Mouse (Mus musculus): ENCODE measurements around the gene Nol4l. TPM values are rescaled to one million over a fixed set of nuclear protein-coding genes. Genes with fewer than 3 reads are reported as not detected.

The Nol4l gene
- total and polyA plus RNA-seq, 3 experiments, result 3.5 to 4.4 (median 3.9) TPM

DNA sequence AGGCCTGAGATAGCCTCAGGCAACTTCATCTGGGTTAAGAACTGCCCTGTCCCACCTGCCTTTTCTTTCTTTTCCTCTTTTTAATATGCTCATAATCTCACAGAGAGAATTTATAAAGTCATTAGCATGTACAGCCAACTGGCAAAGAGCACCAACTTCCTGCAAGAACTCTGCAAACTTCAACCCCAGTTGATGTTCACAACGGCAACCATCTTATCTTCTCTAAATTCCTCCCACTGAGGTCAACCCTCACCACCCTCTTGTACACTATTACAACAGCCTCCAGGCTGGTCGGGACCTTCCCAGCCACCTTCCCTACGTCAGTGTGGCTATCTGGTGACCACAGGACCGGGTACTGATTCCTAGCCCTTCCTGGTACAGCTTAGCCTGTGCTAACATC, 27.5 kb upstream of the Nol4l start:
- H3K9ac ChIP-seq (ENCODE audit: low read depth, low read length), result no peak overlapping the region
- H3K27ac ChIP-seq, result no peak overlapping the region
- H3K4me3 ChIP-seq, result no peak overlapping the region
- H3K4me1 ChIP-seq (ENCODE audit: control insufficient read depth, insufficient read depth, low read length), result peaks cover 8% of the 10 kb centered on the region
- WGBS, result 56% methylated on average over 4 of the region's 4 CpGs
- H3K36me3 ChIP-seq (ENCODE audit: control insufficient read depth, insufficient read depth, low read length), result no peaks in the 10 kb centered on the region
- intact Hi-C loops (cut with DNase I), result no loop called here
- no peak for DNase-seq
- TF ChIP-seq POLR2A (IDR thresholded peaks at IDR 0.05; ENCODE audit: insufficient read depth, low read depth, low read length) (no peak), EP300 (IDR thresholded peaks at IDR 0.05; ENCODE audit: insufficient read depth, low read depth, low read length) (no peak), CTCF (IDR thresholded peaks at IDR 0.05) (no peak)
- H3K27me3 ChIP-seq (ENCODE audit: control insufficient read depth, insufficient read depth, low read length), result no peaks in the 10 kb centered on the region
- H3K79me2 ChIP-seq (replicated peaks; ENCODE audit: control insufficient read depth, insufficient read depth, low read length), result no peaks in the 10 kb centered on the region

DNA sequence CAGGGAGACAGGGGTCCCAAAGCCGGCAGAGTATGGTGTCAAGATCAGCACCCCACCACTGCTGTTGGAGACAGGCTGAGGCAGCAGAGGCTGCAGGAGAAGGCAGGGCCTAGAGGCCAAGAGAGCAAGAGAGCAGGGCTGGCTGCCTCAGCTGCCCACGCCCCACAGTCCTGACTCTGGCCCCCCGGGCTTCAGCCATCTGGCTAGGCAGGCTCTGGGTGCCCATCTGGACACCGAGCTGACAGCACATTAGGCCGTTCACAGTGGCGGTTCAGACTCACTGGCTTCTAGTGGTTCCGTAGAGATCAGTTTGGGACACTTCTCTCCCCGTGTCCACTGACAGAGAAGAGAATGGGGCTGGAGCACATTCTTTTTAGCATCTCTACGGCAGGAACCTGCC, 26.4 kb upstream of the Nol4l start:
- Histone ChIP-seq H3K9ac (ENCODE audit: low read depth, low read length) (no peak overlapping the region), H3K36me3 (ENCODE audit: control insufficient read depth, insufficient read depth, low read length) (no peaks in the 10 kb centered on the region), H3K27ac (no peak overlapping the region), H3K79me2 (replicated peaks; ENCODE audit: control insufficient read depth, insufficient read depth, low read length) (no peaks in the 10 kb centered on the region), H3K4me1 (ENCODE audit: control insufficient read depth, insufficient read depth, low read length) (peaks cover 3% of the 10 kb centered on the region; the same call in 1 of the 2 replicates), H3K4me3 (no peak overlapping the region), H3K27me3 (ENCODE audit: control insufficient read depth, insufficient read depth, low read length) (no peaks in the 10 kb centered on the region)
- TF ChIP-seq POLR2A (IDR thresholded peaks at IDR 0.05; ENCODE audit: insufficient read depth, low read depth, low read length) (no peak), CTCF (IDR thresholded peaks at IDR 0.05) (no peak), EP300 (IDR thresholded peaks at IDR 0.05; ENCODE audit: insufficient read depth, low read depth, low read length) (no peak)
- DNase-seq, result no peak
- intact Hi-C loops (cut with DNase I), result no loop called here
- WGBS, result 69% methylated on average over 9 of the region's 9 CpGs

DNA sequence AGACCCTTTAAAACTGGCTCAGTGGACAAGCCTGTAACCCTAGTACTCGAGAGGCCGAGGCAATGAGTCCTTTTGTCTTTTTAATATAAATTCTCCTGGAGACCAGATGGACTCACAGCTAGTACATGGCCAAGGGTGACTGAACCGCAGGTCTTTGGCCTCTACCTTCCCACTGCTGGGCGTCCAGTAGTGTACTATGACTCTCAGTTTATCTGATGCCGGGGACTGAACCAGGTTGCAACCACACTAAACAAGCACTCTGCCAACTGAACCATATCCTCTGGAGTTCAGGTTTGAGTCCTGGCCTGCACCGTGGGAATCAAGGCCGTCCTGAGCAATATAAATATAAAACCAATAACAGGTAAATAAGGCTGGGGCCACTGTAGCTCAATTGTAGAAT, 24.8 kb upstream of the Nol4l start:
- Histone ChIP-seq H3K4me3 (no peak overlapping the region), H3K4me1 (ENCODE audit: control insufficient read depth, insufficient read depth, low read length) (no peaks in the 10 kb centered on the region), H3K36me3 (ENCODE audit: control insufficient read depth, insufficient read depth, low read length) (no peaks in the 10 kb centered on the region), H3K79me2 (replicated peaks; ENCODE audit: control insufficient read depth, insufficient read depth, low read length) (no peaks in the 10 kb centered on the region), H3K9ac (ENCODE audit: low read depth, low read length) (no peak overlapping the region), H3K27ac (no peak overlapping the region), H3K27me3 (ENCODE audit: control insufficient read depth, insufficient read depth, low read length) (no peaks in the 10 kb centered on the region)
- no peak for DNase-seq
- intact Hi-C loops (cut with DNase I), result no loop called here
- 91% methylated on average over 7 of the region's 7 CpGs for WGBS
- TF ChIP-seq POLR2A (IDR thresholded peaks at IDR 0.05; ENCODE audit: insufficient read depth, low read depth, low read length), result no peak
- TF ChIP-seq EP300 (IDR thresholded peaks at IDR 0.05; ENCODE audit: insufficient read depth, low read depth, low read length), result no peak
- no peak for TF ChIP-seq CTCF (IDR thresholded peaks at IDR 0.05)

- TF ChIP-seq POLR2A (IDR thresholded peaks at IDR 0.05; ENCODE audit: insufficient read depth, low read depth, low read length), result no peak
- no peak for TF ChIP-seq CTCF (IDR thresholded peaks at IDR 0.05)
- no peak for TF ChIP-seq EP300 (IDR thresholded peaks at IDR 0.05; ENCODE audit: insufficient read depth, low read depth, low read length)
- no peak for DNase-seq
- Histone ChIP-seq H3K36me3 (ENCODE audit: control insufficient read depth, insufficient read depth, low read length) (no peaks in the 10 kb centered on the region), H3K79me2 (replicated peaks; ENCODE audit: control insufficient read depth, insufficient read depth, low read length) (no peaks in the 10 kb centered on the region), H3K9ac (ENCODE audit: low read depth, low read length) (no peak overlapping the region), H3K4me1 (ENCODE audit: control insufficient read depth, insufficient read depth, low read length) (no peaks in the 10 kb centered on the region), H3K27me3 (ENCODE audit: control insufficient read depth, insufficient read depth, low read length) (no peaks in the 10 kb centered on the region), H3K4me3 (no peak overlapping the region), H3K27ac (no peak overlapping the region)
- WGBS, result 42% methylated on average over 8 of the region's 8 CpGs
- intact Hi-C loops (cut with DNase I), result no loop called here
These were observed 19.7 kb upstream of the Nol4l start for GRCm38 (mm10) chr2:153549486-153549885.

- Histone ChIP-seq H3K27me3 (ENCODE audit: control insufficient read depth, insufficient read depth, low read length) (no peaks in the 10 kb centered on the region), H3K4me1 (ENCODE audit: control insufficient read depth, insufficient read depth, low read length) (no peaks in the 10 kb centered on the region), H3K36me3 (ENCODE audit: control insufficient read depth, insufficient read depth, low read length) (no peaks in the 10 kb centered on the region), H3K79me2 (replicated peaks; ENCODE audit: control insufficient read depth, insufficient read depth, low read length) (no peaks in the 10 kb centered on the region), H3K9ac (ENCODE audit: low read depth, low read length) (no peak overlapping the region), H3K4me3 (no peak overlapping the region), H3K27ac (no peak overlapping the region)
- intact Hi-C loops (cut with DNase I), result no loop called here
- no peak for DNase-seq
- TF ChIP-seq CTCF (IDR thresholded peaks at IDR 0.05), result no peak
- no peak for TF ChIP-seq EP300 (IDR thresholded peaks at IDR 0.05; ENCODE audit: insufficient read depth, low read depth, low read length)
- TF ChIP-seq POLR2A (IDR thresholded peaks at IDR 0.05; ENCODE audit: insufficient read depth, low read depth, low read length), result no peak
- 55% methylated on average over 14 of the region's 14 CpGs for WGBS
These were observed 18.6 kb upstream of the Nol4l start for GRCm38 (mm10) chr2:153548221-153548923.

DNA sequence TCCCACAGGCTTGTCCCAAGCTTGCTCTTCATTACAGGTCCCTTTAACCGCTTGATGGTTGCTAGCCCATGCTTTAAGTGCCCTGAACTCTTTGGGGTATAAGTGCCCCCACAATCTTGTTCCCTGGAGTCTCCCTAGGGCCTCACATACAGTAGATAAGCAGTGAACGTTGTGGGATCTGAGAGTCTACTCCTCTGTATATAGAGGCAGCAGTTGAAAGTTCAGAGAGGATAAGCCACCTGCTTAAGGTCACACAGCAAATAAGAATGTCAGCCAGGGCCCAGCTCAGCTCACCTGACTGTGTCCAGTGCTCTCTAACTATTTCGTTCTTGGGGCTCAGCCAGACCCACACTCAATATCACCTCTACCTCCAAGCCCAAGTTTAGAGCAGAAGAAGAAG, 17.9 kb upstream of the Nol4l start:
- intact Hi-C loops (cut with DNase I), result no loop called here
- H3K79me2 ChIP-seq (replicated peaks; ENCODE audit: control insufficient read depth, insufficient read depth, low read length), result no peaks in the 10 kb centered on the region

More for the DNA sequence above, 17.9 kb upstream of the Nol4l start:
- no peaks in the 10 kb centered on the region for H3K27me3 ChIP-seq (ENCODE audit: control insufficient read depth, insufficient read depth, low read length)
- no peaks in the 10 kb centered on the region for H3K36me3 ChIP-seq (ENCODE audit: control insufficient read depth, insufficient read depth, low read length)
- 71% methylated on average over 3 of the region's 3 CpGs for WGBS
- no peak overlapping the region for H3K27ac ChIP-seq
- no peak overlapping the region for H3K4me3 ChIP-seq
- no peak overlapping the region for H3K9ac ChIP-seq (ENCODE audit: low read depth, low read length)
- no peaks in the 10 kb centered on the region for H3K4me1 ChIP-seq (ENCODE audit: control insufficient read depth, insufficient read depth, low read length)
- DNase-seq, result no peak
- TF ChIP-seq EP300 (IDR thresholded peaks at IDR 0.05; ENCODE audit: insufficient read depth, low read depth, low read length) (no peak), POLR2A (IDR thresholded peaks at IDR 0.05; ENCODE audit: insufficient read depth, low read depth, low read length) (no peak), CTCF (IDR thresholded peaks at IDR 0.05) (no peak)
